Comparison of ENCODE assay signal across 8 mouse cellular contexts in genomic region chr6:50566141-50566996, GRCm38 (mm10). TPM values are rescaled to one million over a fixed set of nuclear protein-coding genes. Genes with fewer than 3 reads are reported as not detected.
DNase-seq lines count a peak whose midpoint lies in the region; ATAC-seq lines count a peak whose summit lies in the region.

Gene Cycs, minus strand, starts transcription at chr6:50566538.

- peak; percentile 98 for ATAC-seq in hindbrain, embryonic 14.5 days (ENCODE audit: low FRiP score)

- H3K27me3 ChIP-seq in hindbrain, embryonic 14.5 days (ENCODE audit: control insufficient read depth, insufficient read depth, low read length), result no peaks in the 10 kb centered on the region

- WGBS in hindbrain, embryonic 14.5 days, result under 1% methylated on average over 78 of the region's 78 CpGs

- H3K4me3 ChIP-seq in hindbrain, embryonic 14.5 days (replicated peaks; ENCODE audit: low read length), result peak within 1 kb of the TSS; percentile 56

- DNase-seq in R1 (ENCODE audit: low read depth, low spot score), result peak; percentile 99
- peak; percentile 99 to 100 for DNase-seq in cerebellum, postnatal 25 days
- peak; percentile 97 to 98 for DNase-seq in frontal cortex, postnatal 25 days (ENCODE audit: low spot score in 2 of 2)
- DNase-seq in hindbrain, embryonic 14.5 days (ENCODE audit: low spot score), result peak; percentile 100
- peak; percentile 98 for DNase-seq in layer of hippocampus, postnatal 36 days
- DNase-seq in lung, postnatal 36 days, result peak; percentile 100
- DNase-seq in retina, postnatal 1 day, result peak; percentile 100
- peak; percentile 98 to 99 for DNase-seq in urinary bladder, adult 18-20 months (ENCODE audit: low spot score in 2 of 2)

- peak within 1 kb of the TSS; percentile 88 for H3K9ac ChIP-seq in hindbrain, embryonic 14.5 days

- H3K4me1 ChIP-seq in hindbrain, embryonic 14.5 days (replicated peaks; ENCODE audit: control insufficient read depth, insufficient read depth, low read length), result peaks cover 15% of the 10 kb centered on the region

- H3K36me3 ChIP-seq in hindbrain, embryonic 14.5 days (replicated peaks; ENCODE audit: control insufficient read depth, insufficient read depth), result peaks cover 18% of the 10 kb centered on the region

- H3K27ac ChIP-seq in hindbrain, embryonic 14.5 days, result peak within 1 kb of the TSS; percentile 84

- H3K4me2 ChIP-seq in hindbrain, embryonic 14.5 days (replicated peaks), result peak within 1 kb of the TSS; percentile 87

- no peaks in the 10 kb centered on the region for H3K9me3 ChIP-seq in hindbrain, embryonic 14.5 days (ENCODE audit: control insufficient read depth, low read length)

RNA-seq across cellular contexts. Expression of gene Cycs, which starts in this region (rescaled TPM):
- 77.2 and 83.7 TPM in 2 replicates for polyA plus RNA-seq in hindbrain, embryonic 14.5 days (2014; fragmentation: Nextera tagmentation; extraction: Ambion mirVana)
- total RNA-seq in layer of hippocampus, postnatal 36 days (2021), result 10 to 100 TPM; 45.4 to 46.7 TPM

Comparison
In these comparisons a context has a peak if more than half of its experiments do, and no peak if none do; other contexts are left out.
1. Peak in every context shown above with its lines: DNase-seq, ATAC-seq, H3K4me3 ChIP-seq and H3K27ac ChIP-seq.